Mouse (Mus musculus) spleen, adult 2 months (tissue): ENCODE results near the gene Btd.

Experiments
- CTCF ChIP-seq: fragments of 200-500 bp; IDR thresholded peaks from 2 replicates; pipeline ENCODE4 v1.5.1; 2011; ENCODE audit warnings: mild to moderate bottlenecking, inconsistent platforms; ENCODE audit not compliant: insufficient read depth, insufficient read length, insufficient replicate concordance; ENCODE audit errors: extremely low read depth
- POLR2A ChIP-seq: fragments of 200-500 bp; IDR thresholded peaks from 2 replicates; pipeline ENCODE4 v1.6.1; 2011; ENCODE audit warnings: low read depth, low read length, inconsistent platforms

- TF ChIP-seq CTCF = no peak
- TF ChIP-seq POLR2A = peak; percentile 13; the same call in 1 of the 2 replicates
These were observed at the start of gene Btd, which contains the start of gene Hacl1 for GRCm38 (mm10) chr14:31640890-31641505.
